Mouse (Mus musculus) hindbrain, embryonic 11.5 days (tissue): ENCODE results near the gene Map3k5. TPM values are rescaled to one million over a fixed set of nuclear protein-coding genes. Genes with fewer than 3 reads are reported as not detected.

ENCODE experiments used
- ATAC-seq: fragments of 200-750 bp; cut with Nextera tagmentation; 2 replicates; pipeline ENCODE4 v1.8.0; 2017; ENCODE audit warnings: mild to moderate bottlenecking, moderate TSS enrichment, moderate library complexity; ENCODE audit not compliant: low FRiP score
- DNase-seq: peaks from one replicate; pipeline ENCODE4 v3.0.0-alpha.2; 2015; ENCODE audit warnings: low spot score
- H3K27ac ChIP-seq: fragments of 300-500 bp; sonication (generic); 2 replicates; pipeline ENCODE4 v1.5.1; 2014; ENCODE audit warnings: mild to moderate bottlenecking, low read depth, low read length
- H3K27me3 ChIP-seq: fragments of 300-500 bp; sonication (generic); 2 replicates; pipeline ENCODE4 v1.6.1; 2014; ENCODE audit warnings: mild to moderate bottlenecking, low read length, moderate library complexity, mixed read lengths; ENCODE audit not compliant: control insufficient read depth, insufficient read depth
- H3K36me3 ChIP-seq: fragments of 300-500 bp; sonication (generic); 2 replicates; pipeline ENCODE4 v1.6.1; 2014; ENCODE audit warnings: mild to moderate bottlenecking, low read length, moderate library complexity, mixed read lengths; ENCODE audit not compliant: control insufficient read depth, insufficient read depth
- H3K4me1 ChIP-seq: fragments of 300-500 bp; sonication (generic); replicated peaks from 2 replicates; pipeline ENCODE4 v1.6.1; 2014; ENCODE audit warnings: low read length, mixed read lengths; ENCODE audit not compliant: control insufficient read depth, insufficient read depth
- H3K4me2 ChIP-seq: fragments of 300-500 bp; sonication (generic); replicated peaks from 2 replicates; pipeline ENCODE4 v1.6.1; 2014; ENCODE audit warnings: mild to moderate bottlenecking, low read depth, low read length
- H3K4me3 ChIP-seq: fragments of 300-500 bp; sonication (generic); 2 replicates; pipeline ENCODE4 v1.5.1; 2014; ENCODE audit warnings: low read depth, low read length
- H3K9ac ChIP-seq: fragments of 300-500 bp; sonication (generic); 2 replicates; pipeline ENCODE4 v1.6.1; 2014; ENCODE audit warnings: low read depth, low read length
- H3K9me3 ChIP-seq: fragments of 300-500 bp; sonication (generic); 2 replicates; pipeline ENCODE4 v1.6.1; 2016; ENCODE audit warnings: low read length; ENCODE audit not compliant: control insufficient read depth
- WGBS: fragments of 180-500 bp; shearing (Covaris S2); extraction: QIAGEN DNeasy Blood & Tissue Kit; methylation state at CpG from one replicate; pipeline ENCODE4 v1.1.7; 2014; 5-methylcytosine and 5-hydroxymethylcytosine counted together
- polyA plus RNA-seq: library from polyadenylated mRNA; unstranded; fragments of >200 nt; fragmentation: Nextera tagmentation; extraction: Ambion mirVana; gene quantifications from 2 replicates; pipeline ENCODE4 v1.2.1, GENCODE M21; 2014

Gene Map3k5
- polyA plus RNA-seq, 1 experiment from 2014 or later, result 0.66 TPM

DNA sequence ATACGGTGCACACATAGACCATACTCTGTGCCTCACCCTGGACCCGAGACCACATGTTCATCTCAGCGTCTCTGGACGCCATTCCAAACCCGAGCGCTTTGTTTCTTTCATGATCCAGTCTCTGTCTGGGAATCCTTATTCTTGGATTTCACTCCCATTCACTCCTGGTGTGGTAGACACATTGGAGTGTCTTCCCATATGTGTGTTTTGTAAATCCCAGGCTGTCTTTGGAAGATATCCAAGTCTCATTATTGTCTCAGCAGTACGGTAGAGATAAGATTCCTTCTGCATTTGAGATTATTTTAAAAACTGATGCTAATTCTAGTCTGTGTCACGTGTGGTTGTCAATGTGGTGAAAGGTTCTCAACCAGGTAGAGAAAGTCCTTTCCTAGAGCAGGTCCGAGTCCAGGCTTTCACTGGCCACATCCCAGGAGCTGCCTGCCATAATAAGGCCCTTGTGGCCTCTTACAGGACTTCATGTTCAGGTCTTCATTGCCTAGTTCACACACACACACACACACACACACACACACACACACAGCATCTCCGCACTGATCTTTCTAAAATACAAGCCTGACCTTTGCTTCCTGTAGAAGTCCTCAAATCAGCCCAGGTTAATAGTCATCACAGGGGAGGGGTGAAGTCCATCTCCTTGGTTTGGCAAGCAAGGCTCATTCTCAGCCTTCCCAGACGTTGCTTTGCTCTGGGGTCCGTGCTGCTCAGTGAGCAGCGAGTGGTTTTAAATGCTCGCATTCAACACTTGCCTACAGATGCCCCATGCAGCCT lies 122.8 kb downstream of the Map3k5 start:
- WGBS, result 95% methylated on average over 14 of the region's 14 CpGs

DNA sequence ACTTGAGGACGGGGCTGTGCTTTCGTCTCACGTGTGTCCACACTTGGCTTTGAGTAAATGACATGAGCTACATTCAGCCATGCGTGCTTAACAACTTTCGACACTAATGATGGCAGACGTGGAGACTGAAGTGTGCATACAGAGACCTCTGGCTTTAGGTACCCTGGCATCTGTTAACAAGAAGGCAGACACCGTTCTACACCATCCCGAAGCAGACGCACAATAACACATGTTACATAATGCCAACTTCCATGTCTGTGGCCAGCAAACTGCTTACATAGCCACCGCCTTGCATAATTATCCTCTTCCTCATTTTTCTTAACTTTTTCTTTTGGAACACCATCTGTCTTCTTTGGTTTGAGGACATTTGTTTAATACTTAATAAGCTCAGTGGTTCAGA lies 123.8 kb downstream of the Map3k5 start:
- Histone ChIP-seq H3K4me3 (no peak overlapping the region), H3K9ac (no peak overlapping the region), H3K4me1 (no peaks in the 10 kb centered on the region), H3K36me3 (no peaks in the 10 kb centered on the region), H3K27ac (no peak overlapping the region), H3K4me2 (no peak overlapping the region), H3K27me3 (no peaks in the 10 kb centered on the region), H3K9me3 (no peaks in the 10 kb centered on the region)
- ATAC-seq (no peak), DNase-seq (no peak)
- 91% methylated on average over 10 of the region's 10 CpGs for WGBS

More for the DNA sequence above, 122.8 kb downstream of the Map3k5 start:
- Histone ChIP-seq H3K4me3 (no peak overlapping the region), H3K27ac (no peak overlapping the region), H3K4me1 (no peaks in the 10 kb centered on the region), H3K27me3 (no peaks in the 10 kb centered on the region), H3K36me3 (no peaks in the 10 kb centered on the region), H3K9ac (no peak overlapping the region), H3K9me3 (no peaks in the 10 kb centered on the region), H3K4me2 (no peak overlapping the region)
- DNase-seq (no peak), ATAC-seq (no peak)

DNA sequence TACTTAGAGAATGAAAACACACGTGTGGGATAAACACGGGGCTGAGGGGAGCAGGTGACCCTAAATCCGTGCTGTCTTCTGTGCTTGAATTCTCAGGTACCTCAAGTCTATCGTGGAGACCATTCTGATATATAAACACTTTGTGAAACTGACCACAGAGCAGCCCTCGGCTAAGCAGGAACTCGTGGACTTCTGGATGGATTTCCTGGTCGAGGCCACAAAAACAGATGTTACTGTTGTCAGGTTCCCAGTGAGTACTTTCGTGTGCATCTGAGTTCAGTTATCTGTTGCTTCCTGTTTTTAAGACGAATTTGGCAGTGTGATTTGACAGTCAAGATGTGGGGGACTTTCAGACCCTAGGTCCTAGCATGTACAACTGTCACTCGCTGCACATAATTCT lies 124.6 kb downstream of the Map3k5 start:
- no peaks in the 10 kb centered on the region for H3K27me3 ChIP-seq
- 79% methylated on average over 10 of the region's 10 CpGs for WGBS

DNA sequence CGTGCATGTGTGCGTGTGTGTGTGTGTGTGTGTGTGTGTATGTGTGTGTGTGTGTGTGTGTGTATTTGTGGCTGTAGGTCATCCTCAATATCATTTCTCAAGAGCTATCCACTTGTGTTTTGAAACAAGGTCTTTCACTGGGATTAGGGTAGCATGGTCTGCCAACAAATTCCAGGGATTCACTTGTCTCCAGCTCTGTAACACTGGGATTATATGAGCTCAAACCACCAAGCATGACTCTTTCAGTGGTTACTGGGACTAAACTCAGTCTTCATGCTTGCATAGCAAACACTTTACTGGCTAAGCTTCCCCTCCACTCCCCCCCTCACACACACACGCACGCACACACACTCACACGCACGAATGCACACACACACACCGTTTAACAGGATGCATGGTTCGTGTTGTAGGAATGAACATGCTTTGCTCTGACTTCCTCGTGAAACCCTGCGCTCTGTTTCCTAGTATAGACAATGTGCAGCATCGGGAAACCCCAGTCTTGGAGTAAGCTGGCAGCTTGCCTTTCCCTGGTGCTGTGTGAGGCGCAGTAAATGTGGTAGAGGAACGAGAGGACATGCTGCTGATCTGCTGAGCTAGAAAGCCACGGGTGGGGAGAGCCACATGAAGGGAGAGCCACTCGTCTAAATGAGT lies 126.2 kb downstream of the Map3k5 start:
- no peak overlapping the region for H3K4me2 ChIP-seq
- no peak overlapping the region for H3K27ac ChIP-seq
- ATAC-seq (no peak), DNase-seq (no peak)
- no peak overlapping the region for H3K9ac ChIP-seq
- H3K36me3 ChIP-seq, result no peaks in the 10 kb centered on the region
- no peaks in the 10 kb centered on the region for H3K4me1 ChIP-seq
- H3K27me3 ChIP-seq, result no peaks in the 10 kb centered on the region
- WGBS, result 86% methylated on average over 15 of the region's 15 CpGs
- H3K4me3 ChIP-seq, result no peak overlapping the region
- no peaks in the 10 kb centered on the region for H3K9me3 ChIP-seq

More for the DNA sequence above, 124.6 kb downstream of the Map3k5 start:
- Histone ChIP-seq H3K4me3 (no peak overlapping the region), H3K9me3 (no peaks in the 10 kb centered on the region), H3K4me2 (no peak overlapping the region), H3K36me3 (no peaks in the 10 kb centered on the region), H3K9ac (no peak overlapping the region), H3K27ac (no peak overlapping the region), H3K4me1 (no peaks in the 10 kb centered on the region)
- no peak for ATAC-seq
- no peak for DNase-seq

DNA sequence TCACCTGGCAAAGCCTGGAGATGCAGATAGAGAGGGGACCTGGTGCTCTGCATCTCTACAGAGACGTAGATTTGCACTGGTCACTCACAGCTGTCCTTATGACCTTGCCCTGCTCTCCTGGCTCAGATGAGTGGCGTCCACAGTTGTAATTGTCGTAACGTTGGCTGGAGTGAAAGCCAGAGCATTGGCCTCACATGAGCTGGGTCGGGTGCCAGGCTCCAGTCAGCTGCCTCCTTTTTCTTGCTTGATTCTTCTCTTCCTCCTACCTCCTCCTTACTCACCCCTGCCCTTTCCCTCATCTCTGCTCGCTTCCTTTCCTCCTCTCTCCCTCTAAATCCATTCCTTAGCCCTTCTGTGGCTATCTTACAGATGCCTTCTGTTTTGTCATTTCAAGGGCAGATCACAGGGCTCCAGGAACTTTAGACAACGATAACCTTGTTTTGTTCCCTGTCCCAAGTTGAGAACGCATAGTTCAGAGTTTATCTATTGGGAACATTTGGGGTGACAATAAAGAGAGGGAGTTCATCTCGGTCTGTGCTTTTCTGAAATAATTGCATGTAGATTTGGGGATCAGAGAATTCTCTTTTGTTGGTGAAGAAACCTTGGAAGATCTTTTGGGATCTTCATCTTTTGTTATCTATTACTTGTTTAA lies 130.4 kb downstream of the Map3k5 start:
- 86% methylated on average over 9 of the region's 9 CpGs for WGBS
- Histone ChIP-seq H3K4me2 (no peak overlapping the region), H3K4me3 (no peak overlapping the region), H3K27me3 (no peaks in the 10 kb centered on the region), H3K4me1 (no peaks in the 10 kb centered on the region), H3K9me3 (no peaks in the 10 kb centered on the region), H3K27ac (no peak overlapping the region), H3K9ac (no peak overlapping the region), H3K36me3 (no peaks in the 10 kb centered on the region)
- DNase-seq (no peak), ATAC-seq (no peak)

DNA sequence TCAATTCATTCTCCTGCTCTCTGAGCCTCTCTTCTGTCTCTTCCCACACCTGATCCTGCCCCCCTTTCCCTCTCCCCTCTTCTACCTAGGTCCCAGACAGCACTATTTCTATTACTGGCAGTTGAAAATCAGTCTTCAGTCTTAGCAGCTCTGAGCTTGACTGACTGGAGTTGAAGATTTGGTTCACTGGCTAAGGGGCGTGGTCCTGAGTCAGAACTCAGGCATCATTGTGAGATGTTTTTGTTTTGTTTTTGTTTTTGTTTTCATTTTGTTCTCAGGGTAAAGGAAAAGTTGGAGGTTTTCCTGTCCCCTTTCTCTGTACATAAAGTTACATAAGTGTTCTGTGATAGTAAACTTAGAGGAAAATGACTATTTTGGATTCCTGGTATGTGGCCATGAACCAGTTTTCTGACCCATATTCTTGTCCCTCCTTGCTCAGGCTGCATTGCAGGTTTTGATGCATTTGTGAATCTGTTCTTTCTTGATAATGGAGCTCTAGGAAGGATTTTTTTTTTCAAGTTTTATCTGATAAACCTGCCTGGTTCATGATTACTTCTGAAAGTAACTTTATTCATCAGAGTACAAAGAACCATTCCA lies 131.9 kb downstream of the Map3k5 start:
- 92% methylated on average over 1 of the region's 1 CpGs for WGBS
- Histone ChIP-seq H3K27ac (no peak overlapping the region), H3K9me3 (no peaks in the 10 kb centered on the region), H3K4me1 (no peaks in the 10 kb centered on the region), H3K27me3 (no peaks in the 10 kb centered on the region), H3K36me3 (no peaks in the 10 kb centered on the region), H3K4me3 (no peak overlapping the region), H3K9ac (no peak overlapping the region), H3K4me2 (no peak overlapping the region)
- no peak for ATAC-seq
- no peak for DNase-seq

DNA sequence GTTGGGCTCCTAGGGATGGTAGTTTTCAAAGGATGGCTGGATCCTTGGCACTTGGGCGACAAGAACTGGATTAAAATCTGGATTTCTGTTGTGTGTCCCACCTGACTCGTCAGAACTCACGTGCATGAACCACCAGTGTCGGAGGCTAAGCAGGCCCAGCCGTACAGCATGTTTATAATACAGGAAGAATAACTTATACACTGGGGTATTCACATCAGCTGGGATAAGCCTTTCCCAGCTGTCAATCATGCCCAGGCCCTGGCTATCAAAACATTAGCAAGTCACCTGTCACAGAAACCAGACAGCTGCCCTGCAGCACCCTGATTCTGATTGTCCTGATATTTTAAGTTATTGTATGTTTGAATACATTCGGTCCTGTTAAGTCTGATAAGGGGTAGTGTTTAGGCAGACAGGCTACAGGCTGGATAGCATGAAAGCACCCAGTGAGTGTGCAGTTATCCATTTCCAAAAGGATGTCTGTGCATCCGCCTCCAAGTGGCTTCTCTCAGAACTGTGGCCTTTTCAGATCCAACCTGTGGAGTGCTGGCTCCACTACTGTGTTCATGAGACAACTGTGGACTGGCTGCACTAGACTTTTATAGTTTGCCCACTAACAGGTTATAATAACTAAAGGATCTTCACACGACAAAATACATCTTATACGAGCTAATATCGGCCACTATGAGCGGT lies 135.6 kb downstream of the Map3k5 start:
- Histone ChIP-seq H3K4me1 (no peaks in the 10 kb centered on the region), H3K36me3 (no peaks in the 10 kb centered on the region), H3K4me2 (no peak overlapping the region), H3K9me3 (no peaks in the 10 kb centered on the region), H3K27me3 (no peaks in the 10 kb centered on the region), H3K9ac (no peak overlapping the region), H3K4me3 (no peak overlapping the region), H3K27ac (no peak overlapping the region)
- 92% methylated on average over 11 of the region's 11 CpGs for WGBS
- DNase-seq (no peak), ATAC-seq (no peak)

DNA sequence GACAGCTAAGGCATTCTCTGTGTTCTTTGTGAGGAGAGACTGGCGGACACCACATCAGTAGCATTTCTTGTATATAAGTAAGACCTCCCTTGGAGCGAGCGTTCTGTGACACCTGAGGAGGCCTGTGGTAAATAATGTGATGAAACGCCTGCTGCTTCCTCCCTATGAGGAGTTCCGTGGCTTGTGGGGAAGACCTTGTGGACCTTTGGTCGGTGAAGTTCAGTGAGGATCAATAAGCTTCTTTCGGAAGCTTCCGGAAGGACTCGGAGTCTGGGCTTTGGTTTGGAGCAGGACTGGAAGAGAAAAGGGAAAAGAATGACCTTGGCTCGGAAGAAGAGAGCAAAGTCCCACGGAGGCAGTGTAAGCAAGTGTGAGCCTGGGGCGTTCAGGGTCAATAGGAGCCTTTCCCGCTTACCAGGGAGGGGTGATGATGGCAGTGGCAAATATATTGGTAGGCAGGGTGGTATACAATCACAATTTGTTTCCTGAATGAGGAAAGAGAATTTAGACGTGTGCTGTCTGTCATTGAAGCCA lies 136.4 kb downstream of the Map3k5 start:
- ATAC-seq (no peak), DNase-seq (no peak)
- no peaks in the 10 kb centered on the region for H3K36me3 ChIP-seq
- no peaks in the 10 kb centered on the region for H3K9me3 ChIP-seq
- H3K4me3 ChIP-seq, result no peak overlapping the region
- H3K27me3 ChIP-seq, result no peaks in the 10 kb centered on the region
- no peaks in the 10 kb centered on the region for H3K4me1 ChIP-seq
- H3K27ac ChIP-seq, result no peak overlapping the region
- 87% methylated on average over 14 of the region's 14 CpGs for WGBS
- no peak overlapping the region for H3K9ac ChIP-seq
- no peak overlapping the region for H3K4me2 ChIP-seq
